Mouse (Mus musculus) hindbrain, embryonic 13.5 days (tissue): ENCODE measurements around the gene Vash2. TPM values are rescaled to one million over a fixed set of nuclear protein-coding genes. Genes with fewer than 3 reads are reported as not detected.

ENCODE experiments used
- ATAC-seq: fragments of 200-750 bp; cut with Nextera tagmentation; 2 replicates; pipeline ENCODE4 v1.8.0; 2017; ENCODE audit warnings: moderate TSS enrichment; ENCODE audit not compliant: low FRiP score
- H3K27ac ChIP-seq: fragments of 300-500 bp; sonication (generic); 2 replicates; pipeline ENCODE4 v1.5.1; 2015; ENCODE audit warnings: inconsistent platforms, mild to moderate bottlenecking, moderate library complexity
- H3K27me3 ChIP-seq: fragments of 300-500 bp; sonication (generic); 2 replicates; pipeline ENCODE4 v1.6.1; 2015; ENCODE audit warnings: mild to moderate bottlenecking, inconsistent platforms
- H3K36me3 ChIP-seq: fragments of 300-500 bp; sonication (generic); 2 replicates; pipeline ENCODE4 v1.6.1; 2015; ENCODE audit warnings: mild to moderate bottlenecking, inconsistent platforms
- H3K4me1 ChIP-seq: fragments of 300-500 bp; sonication (generic); replicated peaks from 2 replicates; pipeline ENCODE4 v1.6.1; 2015; ENCODE audit warnings: inconsistent platforms
- H3K4me2 ChIP-seq: fragments of 300-500 bp; sonication (generic); 2 replicates; pipeline ENCODE4 v1.6.1; 2015; ENCODE audit warnings: inconsistent platforms, mild to moderate bottlenecking, moderate library complexity
- H3K4me3 ChIP-seq: fragments of 300-500 bp; sonication (generic); 2 replicates; pipeline ENCODE4 v1.5.1; 2015; ENCODE audit warnings: mild to moderate bottlenecking, inconsistent platforms
- H3K9ac ChIP-seq: fragments of 300-500 bp; sonication (generic); 2 replicates; pipeline ENCODE4 v1.6.1; 2015; ENCODE audit warnings: mild to moderate bottlenecking, inconsistent platforms
- H3K9me3 ChIP-seq: fragments of 300-500 bp; sonication (generic); 2 replicates; pipeline ENCODE4 v1.6.1; 2016; ENCODE audit warnings: inconsistent platforms
- WGBS: fragments of 180-500 bp; shearing (Covaris S2); methylation state at CpG from one replicate; pipeline ENCODE4 v1.1.7; 2015; 5-methylcytosine and 5-hydroxymethylcytosine counted together
- polyA plus RNA-seq: library from polyadenylated mRNA; unstranded; fragments of >200 nt; fragmentation: Nextera tagmentation; extraction: Ambion mirVana; gene quantifications from 2 replicates; pipeline ENCODE4 v1.2.1, GENCODE M21; 2015

Vash2 gene
- polyA plus RNA-seq, 1 experiment from 2014 or later = 92.4 TPM

DNA sequence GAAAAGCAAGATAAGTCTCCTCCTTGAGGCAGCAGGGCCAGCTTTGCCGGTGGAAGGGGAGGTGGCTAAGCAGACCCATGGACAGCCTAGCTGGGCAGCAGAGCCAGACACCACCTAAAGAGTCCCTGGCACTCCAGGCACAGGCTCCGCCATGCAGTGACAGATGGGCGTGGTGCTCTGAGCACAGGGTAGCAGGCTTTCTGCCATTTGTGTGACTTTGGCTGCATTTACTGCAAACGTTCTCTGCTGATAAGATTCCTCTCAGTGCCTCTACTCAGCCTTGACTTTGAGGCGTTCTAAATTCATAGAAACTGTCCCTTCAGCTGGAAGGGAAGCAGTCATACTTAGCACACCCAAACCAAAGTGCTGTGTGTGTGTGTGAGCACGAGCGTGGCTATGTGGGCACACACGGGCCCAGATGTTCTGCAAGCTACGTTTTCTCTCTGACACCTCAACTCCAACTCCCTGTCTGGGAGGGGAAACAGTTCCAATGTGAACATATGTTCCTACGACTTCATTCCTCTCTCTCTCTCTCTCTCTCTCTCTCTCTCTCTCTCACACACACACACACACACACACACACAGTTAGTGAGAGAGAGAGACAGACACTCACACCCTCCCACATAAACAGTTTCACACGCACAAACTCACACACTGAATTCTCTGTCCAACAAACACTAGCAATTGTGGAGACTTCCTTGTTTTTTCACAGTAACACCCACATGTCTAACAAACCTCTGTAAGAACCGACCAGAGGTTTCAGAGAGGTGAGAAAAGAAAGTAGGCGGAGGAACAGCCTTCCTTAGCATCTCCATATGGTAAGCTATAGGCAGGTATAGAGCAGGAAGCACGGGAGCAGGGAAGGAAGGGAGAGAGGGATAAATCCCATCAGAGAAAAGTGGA is 7.1 kb downstream of the Vash2 start:
- H3K4me2 ChIP-seq = no peak overlapping the region
- H3K27me3 ChIP-seq = no peaks in the 10 kb centered on the region
- H3K36me3 ChIP-seq = peaks cover 83% of the 10 kb centered on the region
- ATAC-seq = no peak
- no peak overlapping the region for H3K4me3 ChIP-seq
- H3K4me1 ChIP-seq = peaks cover 45% of the 10 kb centered on the region
- H3K9ac ChIP-seq = no peak overlapping the region
- 90% methylated on average over 14 of the region's 14 CpGs for WGBS
- no peak overlapping the region for H3K27ac ChIP-seq
- no peaks in the 10 kb centered on the region for H3K9me3 ChIP-seq

DNA sequence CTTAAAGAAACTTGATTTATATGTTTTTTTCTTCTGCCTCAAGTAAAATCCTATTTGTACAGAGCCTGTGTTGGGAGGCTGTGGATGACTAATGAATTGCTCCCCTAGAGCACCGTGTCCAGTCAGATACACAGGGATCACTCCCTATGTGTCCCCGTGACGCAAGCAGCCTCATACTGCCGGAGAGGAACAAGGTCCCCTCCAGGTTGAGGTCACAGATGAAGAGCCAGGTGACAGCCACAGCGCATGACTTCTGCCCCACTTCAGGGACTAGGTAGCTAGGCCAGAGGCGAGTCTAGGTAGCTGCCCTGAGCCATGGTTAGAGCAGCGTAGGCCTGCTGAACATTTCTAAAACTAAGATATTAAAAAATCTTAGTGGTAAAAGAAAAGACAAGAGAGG is 11.1 kb downstream of the Vash2 start:
- peaks cover 96% of the 10 kb centered on the region for H3K36me3 ChIP-seq
- no peak overlapping the region for H3K4me2 ChIP-seq
- peaks cover 10% of the 10 kb centered on the region for H3K4me1 ChIP-seq
- no peak overlapping the region for H3K27ac ChIP-seq
- H3K9me3 ChIP-seq = no peaks in the 10 kb centered on the region
- H3K27me3 ChIP-seq = no peaks in the 10 kb centered on the region
- ATAC-seq = no peak
- WGBS = 94% methylated on average over 7 of the region's 7 CpGs
- no peak overlapping the region for H3K4me3 ChIP-seq
- H3K9ac ChIP-seq = no peak overlapping the region

GRCm38 (mm10) chr1:190964992-190965780 is 13.9 kb downstream of the Vash2 start:
- Histone ChIP-seq H3K36me3 (peaks cover 98% of the 10 kb centered on the region), H3K9ac (no peak overlapping the region), H3K4me3 (no peak overlapping the region), H3K27ac (no peak overlapping the region), H3K27me3 (no peaks in the 10 kb centered on the region), H3K4me1 (no peaks in the 10 kb centered on the region), H3K9me3 (no peaks in the 10 kb centered on the region), H3K4me2 (no peak overlapping the region)
- 91% methylated on average over 15 of the region's 15 CpGs for WGBS
- ATAC-seq = no peak

DNA sequence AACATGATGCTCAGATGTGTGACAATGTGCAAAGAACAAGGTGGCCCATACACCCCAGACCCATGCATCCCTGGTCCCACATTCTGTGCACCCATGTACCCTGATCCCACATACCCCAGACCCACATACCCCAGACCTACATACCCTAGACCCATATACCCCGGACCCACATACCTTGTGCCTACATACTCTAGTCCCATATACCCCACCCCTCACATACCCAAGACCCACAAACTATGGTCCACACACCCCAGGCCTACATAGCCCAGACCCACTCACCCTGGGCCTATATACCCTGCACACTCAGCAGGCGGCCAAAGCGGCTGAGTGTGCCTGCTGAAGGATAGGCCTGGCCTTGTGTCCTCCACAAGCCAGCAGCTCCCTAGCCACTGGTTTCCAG is 16.3 kb downstream of the Vash2 start:
- H3K4me2 ChIP-seq = no peak overlapping the region
- no peak for ATAC-seq
- H3K9me3 ChIP-seq = no peaks in the 10 kb centered on the region
- H3K9ac ChIP-seq = no peak overlapping the region
- H3K4me3 ChIP-seq = no peak overlapping the region
- no peaks in the 10 kb centered on the region for H3K27me3 ChIP-seq
- no peak overlapping the region for H3K27ac ChIP-seq
- H3K36me3 ChIP-seq = peaks cover 98% of the 10 kb centered on the region
- WGBS = 95% methylated on average over 3 of the region's 3 CpGs
- H3K4me1 ChIP-seq = no peaks in the 10 kb centered on the region

DNA sequence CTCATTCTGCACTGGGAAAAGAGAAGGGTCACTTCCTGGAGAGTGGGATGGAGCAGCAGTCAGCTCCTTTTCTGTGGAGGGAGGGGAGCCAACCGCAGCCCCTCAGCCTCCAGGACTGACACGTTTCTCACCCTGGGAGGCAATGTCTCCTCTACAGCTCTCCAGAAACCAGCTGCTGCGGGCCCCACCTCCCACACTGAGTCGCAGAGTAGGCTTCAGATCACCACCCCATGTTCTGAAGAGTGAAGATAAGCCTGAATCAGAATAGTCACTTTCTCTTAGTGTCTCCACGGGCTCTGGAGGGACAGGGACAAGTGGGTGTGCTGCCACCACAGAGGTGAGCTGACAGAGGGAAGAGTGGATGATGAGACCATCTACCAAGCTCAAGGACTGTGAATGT is 20.3 kb downstream of the Vash2 start:
- Histone ChIP-seq H3K9me3 (no peaks in the 10 kb centered on the region), H3K27ac (no peak overlapping the region; the same call in 1 of the 2 replicates), H3K27me3 (no peaks in the 10 kb centered on the region), H3K4me2 (no peak overlapping the region), H3K4me3 (no peak overlapping the region), H3K9ac (no peak overlapping the region), H3K4me1 (no peaks in the 10 kb centered on the region), H3K36me3 (peaks cover 98% of the 10 kb centered on the region)
- WGBS = 91% methylated on average over 5 of the region's 5 CpGs
- ATAC-seq = no peak

GRCm38 (mm10) chr1:190953009-190953408 is 26.1 kb downstream of the Vash2 start:
- H3K4me2 ChIP-seq = no peak overlapping the region
- no peak overlapping the region for H3K27ac ChIP-seq
- no peaks in the 10 kb centered on the region for H3K9me3 ChIP-seq
- WGBS = 86% methylated on average over 3 of the region's 3 CpGs
- no peaks in the 10 kb centered on the region for H3K27me3 ChIP-seq
- H3K36me3 ChIP-seq = peaks cover 99% of the 10 kb centered on the region
- H3K4me1 ChIP-seq = no peaks in the 10 kb centered on the region
- no peak for ATAC-seq
- no peak overlapping the region for H3K9ac ChIP-seq
- no peak overlapping the region for H3K4me3 ChIP-seq

- H3K9ac ChIP-seq = no peak overlapping the region
- no peak for ATAC-seq
- H3K9me3 ChIP-seq = no peaks in the 10 kb centered on the region
Observed at GRCm38 (mm10) chr1:190951014-190951413, 28.1 kb downstream of the Vash2 start.

GRCm38 (mm10) chr1:190948846-190949245 is 30.2 kb downstream of the Vash2 start:
- 87% methylated on average over 17 of the region's 17 CpGs for WGBS
- no peak overlapping the region for H3K27ac ChIP-seq
- no peak overlapping the region for H3K4me2 ChIP-seq
- no peaks in the 10 kb centered on the region for H3K27me3 ChIP-seq
- no peak overlapping the region for H3K9ac ChIP-seq
- no peak for ATAC-seq
- no peaks in the 10 kb centered on the region for H3K9me3 ChIP-seq
- H3K36me3 ChIP-seq = peaks cover 90% of the 10 kb centered on the region
- H3K4me1 ChIP-seq = no peaks in the 10 kb centered on the region
- H3K4me3 ChIP-seq = no peak overlapping the region

More at GRCm38 (mm10) chr1:190951014-190951413, 28.1 kb downstream of the Vash2 start:
- no peak overlapping the region for H3K4me2 ChIP-seq
- H3K4me3 ChIP-seq = no peak overlapping the region
- no peaks in the 10 kb centered on the region for H3K27me3 ChIP-seq
- no peaks in the 10 kb centered on the region for H3K4me1 ChIP-seq
- H3K36me3 ChIP-seq = peaks cover 97% of the 10 kb centered on the region
- no peak overlapping the region for H3K27ac ChIP-seq
- 89% methylated on average over 5 of the region's 5 CpGs for WGBS

GRCm38 (mm10) chr1:190948439-190948838 is 30.7 kb downstream of the Vash2 start:
- no peaks in the 10 kb centered on the region for H3K9me3 ChIP-seq
- H3K27ac ChIP-seq = no peak overlapping the region
- 93% methylated on average over 7 of the region's 7 CpGs for WGBS
- H3K27me3 ChIP-seq = no peaks in the 10 kb centered on the region
- no peak for ATAC-seq
- no peak overlapping the region for H3K9ac ChIP-seq
- no peaks in the 10 kb centered on the region for H3K4me1 ChIP-seq
- no peak overlapping the region for H3K4me2 ChIP-seq
- H3K4me3 ChIP-seq = no peak overlapping the region
- H3K36me3 ChIP-seq = peaks cover 90% of the 10 kb centered on the region

DNA sequence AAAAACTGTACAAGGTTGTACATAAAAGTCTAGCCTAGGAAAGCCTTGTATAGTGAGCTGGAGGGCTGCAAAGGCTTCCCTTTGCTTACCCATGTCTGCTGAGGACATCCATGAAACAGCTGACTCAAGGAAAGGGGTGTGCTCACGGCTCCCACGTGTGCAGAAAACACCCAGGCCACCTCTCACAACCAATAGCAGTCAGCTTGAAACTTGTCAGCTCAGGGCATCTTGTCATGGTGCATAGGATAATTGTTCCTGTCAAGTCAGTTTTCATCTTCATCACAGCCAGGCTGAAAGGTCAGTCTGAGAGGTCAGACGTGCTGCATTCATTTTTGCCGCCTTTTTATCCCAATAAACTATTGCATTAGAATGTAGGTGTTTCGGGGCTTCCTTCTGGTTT is 31.1 kb downstream of the Vash2 start:
- Histone ChIP-seq H3K27ac (no peak overlapping the region), H3K9ac (no peak overlapping the region), H3K4me1 (no peaks in the 10 kb centered on the region), H3K4me2 (no peak overlapping the region), H3K36me3 (peaks cover 90% of the 10 kb centered on the region), H3K4me3 (no peak overlapping the region), H3K9me3 (no peaks in the 10 kb centered on the region), H3K27me3 (no peaks in the 10 kb centered on the region)
- ATAC-seq = no peak
- 89% methylated on average over 5 of the region's 5 CpGs for whole genome bisulfite sequencing

DNA sequence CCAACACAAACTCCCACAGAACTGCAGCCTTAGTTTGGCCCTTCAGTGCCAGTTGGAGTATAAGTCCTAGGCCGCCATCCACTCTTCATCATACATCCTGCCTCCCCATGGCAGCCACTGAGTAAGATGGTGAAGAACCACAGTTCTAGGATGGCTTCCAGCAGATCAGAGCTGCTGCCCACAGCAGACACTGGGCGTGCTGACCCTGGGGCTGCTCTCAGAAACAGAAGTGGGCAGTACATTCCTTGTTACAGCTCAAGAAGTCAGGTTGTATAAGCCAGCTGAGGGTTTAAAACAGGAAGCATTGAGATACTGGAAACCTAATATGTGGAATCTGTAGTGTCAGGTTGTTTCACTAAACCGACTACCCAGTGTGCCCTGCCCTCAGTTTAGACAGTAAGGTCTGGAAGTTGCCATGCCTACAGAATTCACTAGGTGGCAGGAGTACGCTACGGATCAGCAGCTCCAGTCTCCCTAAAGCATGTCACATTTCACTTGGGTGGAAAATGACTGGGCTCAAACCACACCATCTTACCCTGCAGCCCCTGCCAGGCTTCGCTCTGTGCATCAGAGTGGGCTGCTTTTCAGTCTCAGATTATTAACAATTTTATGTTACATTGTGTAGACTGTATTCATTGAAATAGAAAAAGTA is 34.9 kb downstream of the Vash2 start:
- H3K9ac ChIP-seq = no peak overlapping the region
- peak; percentile 80 for ATAC-seq
- H3K4me2 ChIP-seq = no peak overlapping the region
- H3K9me3 ChIP-seq = no peaks in the 10 kb centered on the region
- no peak overlapping the region for H3K4me3 ChIP-seq
- H3K27ac ChIP-seq = no peak overlapping the region
- peaks cover 92% of the 10 kb centered on the region for H3K36me3 ChIP-seq
- no peaks in the 10 kb centered on the region for H3K27me3 ChIP-seq
- 56% methylated on average over 6 of the region's 6 CpGs for WGBS
- no peaks in the 10 kb centered on the region for H3K4me1 ChIP-seq

DNA sequence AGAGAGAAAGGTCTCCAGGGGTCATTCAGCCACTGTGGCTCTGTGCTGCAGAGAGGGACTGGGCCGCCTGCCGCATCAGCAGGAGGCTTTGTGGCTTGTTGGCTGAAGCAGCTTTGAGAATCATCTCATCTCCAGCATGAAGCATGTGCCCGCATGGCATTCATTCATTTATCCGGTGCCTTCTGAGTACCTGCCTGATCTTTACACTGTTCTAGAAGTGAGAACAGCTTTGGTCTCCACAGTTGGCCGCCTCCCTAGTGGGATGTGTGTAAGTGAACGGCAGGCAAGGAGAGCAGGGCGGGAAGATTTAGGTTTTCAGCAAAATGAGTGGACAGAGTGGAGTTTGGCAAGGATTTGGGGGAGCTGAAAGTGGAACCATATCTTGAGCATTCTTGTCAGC is 39.3 kb downstream of the Vash2 start:
- WGBS = 77% methylated on average over 7 of the region's 7 CpGs
- Histone ChIP-seq H3K36me3 (peaks cover 81% of the 10 kb centered on the region), H3K27me3 (no peaks in the 10 kb centered on the region), H3K4me1 (no peaks in the 10 kb centered on the region), H3K27ac (no peak overlapping the region), H3K9ac (no peak overlapping the region), H3K9me3 (no peaks in the 10 kb centered on the region), H3K4me2 (no peak overlapping the region), H3K4me3 (no peak overlapping the region)
- no peak for ATAC-seq
